Mouse (Mus musculus) hindbrain, embryonic 13.5 days (tissue): Measurements from ENCODE around the gene Gm21954. TPM values are rescaled to one million over a fixed set of nuclear protein-coding genes. Genes with fewer than 3 reads are reported as not detected.

Experiments used
- polyA plus RNA-seq: library from polyadenylated mRNA; unstranded; fragments of >200 nt; fragmentation: Nextera tagmentation; extraction: Ambion mirVana; gene quantifications from 2 replicates; pipeline ENCODE4 v1.2.1, GENCODE M21; 2015

The Gm21954 gene
- polyA plus RNA-seq, 1 experiment from 2014 or later = not detected

Other genes starting within 250 kb of the Gm21954 start
- gene Dclk1, start 229.8 kb downstream of the Gm21954 start, polyA plus RNA-seq = 236 and 257 TPM in 2 replicates